Mouse (Mus musculus) brain, embryonic 14.5 days (tissue): Measurements from ENCODE around the gene Bbc3.

ENCODE experiments used
- CTCF ChIP-seq: fragments of 200-500 bp; IDR thresholded peaks from 2 replicates; pipeline ENCODE4 v1.5.1; 2012; ENCODE audit warnings: inconsistent platforms, mild to moderate bottlenecking, moderate library complexity, borderline replicate concordance; ENCODE audit not compliant: insufficient read depth, insufficient read length; ENCODE audit errors: extremely low read depth
- POLR2A ChIP-seq: fragments of 200-500 bp; IDR thresholded peaks from 2 replicates; pipeline ENCODE4 v1.6.1; 2012; ENCODE audit warnings: mild to moderate bottlenecking, inconsistent platforms, borderline replicate concordance; ENCODE audit not compliant: poor library complexity, insufficient read depth, insufficient read length, severe bottlenecking; ENCODE audit errors: extremely low read depth

DNA sequence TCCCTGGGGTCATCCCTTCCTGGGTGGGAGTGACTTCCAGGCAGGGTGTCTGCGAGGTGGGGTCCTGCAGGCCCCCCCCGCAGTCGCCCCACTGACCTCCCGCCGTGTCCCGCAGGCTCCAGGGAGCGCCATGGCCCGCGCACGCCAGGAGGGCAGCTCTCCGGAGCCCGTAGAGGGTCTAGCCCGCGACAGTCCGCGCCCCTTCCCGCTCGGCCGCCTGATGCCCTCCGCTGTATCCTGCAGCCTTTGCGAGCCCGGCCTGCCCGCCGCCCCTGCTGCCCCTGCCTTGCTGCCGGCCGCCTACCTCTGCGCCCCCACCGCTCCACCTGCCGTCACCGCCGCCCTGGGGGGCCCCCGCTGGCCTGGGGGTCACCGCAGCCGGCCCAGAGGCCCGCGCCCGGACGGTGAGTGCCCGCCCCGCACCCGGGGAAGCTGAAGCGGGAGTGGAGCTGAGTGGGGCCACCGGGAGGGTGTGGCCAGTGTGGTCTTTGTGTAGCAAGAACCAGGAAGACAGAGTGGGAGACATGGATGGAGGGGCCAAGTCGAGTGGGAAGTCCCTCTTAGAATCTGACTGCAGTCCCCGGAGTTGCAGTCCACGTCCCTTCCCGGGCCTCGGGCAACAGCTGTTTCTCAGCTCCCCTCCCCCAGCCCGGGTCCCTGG is 3.9 kb downstream of the Bbc3 start:
- TF ChIP-seq POLR2A (no peak), CTCF (no peak)
